Mouse (Mus musculus): Measurements from ENCODE around the gene Dbx1.

GRCm38 (mm10) chr7:49583176-49583575 is 53.5 kb downstream of the Dbx1 start:
- TF ChIP-seq CTCF (IDR thresholded peaks at IDR 0.05 in 2 of 3, conservative IDR thresholded peaks at IDR 0.05 in 1 of 3; ENCODE audit: control insufficient read depth in 1 of 3, insufficient read depth in 1 of 3, low read depth in 2 of 3, low read length in 3 of 3, poor library complexity in 1 of 3, severe bottlenecking in 1 of 3) (no peak), EP300 (IDR thresholded peaks at IDR 0.05; ENCODE audit: low read depth in 1 of 2, low read length in 2 of 2) (no peak), MXI1 (IDR thresholded peaks at IDR 0.05; ENCODE audit: low read depth, low read length) (no peak), ZC3H11A (IDR thresholded peaks at IDR 0.05; ENCODE audit: low read depth, low read length) (no peak), TBP (IDR thresholded peaks at IDR 0.05; ENCODE audit: low read depth, low read length) (no peak)

Data from MEL (cell line).